Mouse (Mus musculus) layer of hippocampus, adult 2 months (tissue): ENCODE measurements around the gene Nr2f2. TPM values are rescaled to one million over a fixed set of nuclear protein-coding genes. Genes with fewer than 3 reads are reported as not detected.

Experiments
- DNase-seq, 2 experiments: peaks; one replicate each; pipeline ENCODE4 v3.0.0; 2022; ENCODE audit warnings: low spot score in 2 of 2
- H3K27ac ChIP-seq: fragments of 200-600 bp; 2 replicates; pipeline ENCODE4 v1.8.1; 2022
- H3K4me3 ChIP-seq: fragments of 200-600 bp; 2 replicates; pipeline ENCODE4 v1.8.1; 2022; ENCODE audit warnings: mild to moderate bottlenecking
- CTCF ChIP-seq: fragments of 200-600 bp; conservative IDR thresholded peaks from 2 replicates; pipeline ENCODE4 v1.8.1; 2022; ENCODE audit warnings: antibody characterized with exemption, mild to moderate bottlenecking, moderate library complexity
- total RNA-seq, 2 experiments: library from RNA; stranded (reverse); gene quantifications; 2 replicates each; pipeline ENCODE4 v1.2.3; 2021

Gene Nr2f2
- total RNA-seq, 2 experiments from 2014 or later: 35.8 to 48.5 TPM

- no peak for TF ChIP-seq CTCF
- DNase-seq: no peak
- no peak overlapping the region for H3K27ac ChIP-seq
- H3K4me3 ChIP-seq: no peak overlapping the region
Observed at GRCm38 (mm10) chr7:70380246-70380645, 13.7 kb upstream of the Nr2f2 start.

- DNase-seq: no peak
- Histone ChIP-seq H3K4me3 (no peak overlapping the region; the same call in 1 of the 2 replicates), H3K27ac (peak overlapping the region; percentile 75)
- TF ChIP-seq CTCF: no peak
Observed at GRCm38 (mm10) chr7:70370552-70371262, 4.2 kb upstream of the Nr2f2 start.

GRCm38 (mm10) chr7:70369731-70370551 lies 3.4 kb upstream of the Nr2f2 start:
- Histone ChIP-seq H3K4me3 (peak overlapping the region; percentile 47), H3K27ac (peak overlapping the region; percentile 75)
- no peak for DNase-seq
- TF ChIP-seq CTCF: no peak

- TF ChIP-seq CTCF: no peak
- Histone ChIP-seq H3K4me3 (peak overlapping the region; percentile 47), H3K27ac (peak overlapping the region; percentile 75)
- no peak for DNase-seq
Observed at GRCm38 (mm10) chr7:70369061-70369730, 2.7 kb upstream of the Nr2f2 start.

- Histone ChIP-seq H3K27ac (peak overlapping the region; percentile 75), H3K4me3 (no peak overlapping the region)
- no peak for DNase-seq
- no peak for TF ChIP-seq CTCF
Observed at GRCm38 (mm10) chr7:70368751-70369060, 2.2 kb upstream of the Nr2f2 start.

GRCm38 (mm10) chr7:70368268-70368655 lies 1.7 kb upstream of the Nr2f2 start:
- no peak overlapping the region for H3K4me3 ChIP-seq
- DNase-seq: no peak
- TF ChIP-seq CTCF: no peak
- peak overlapping the region; percentile 87; the same call in 1 of the 2 replicates for H3K27ac ChIP-seq

GRCm38 (mm10) chr7:70367591-70368267 lies 1.2 kb upstream of the Nr2f2 start:
- Histone ChIP-seq H3K27ac (peak overlapping the region; percentile 87), H3K4me3 (no peak overlapping the region)
- no peak for DNase-seq
- TF ChIP-seq CTCF: no peak

GRCm38 (mm10) chr7:70366808-70367095 lies 217 bp upstream of the Nr2f2 start:
- DNase-seq: no peak
- Histone ChIP-seq H3K4me3 (peak overlapping the region; percentile 52; the same call in 1 of the 2 replicates), H3K27ac (peak overlapping the region; percentile 87)
- no peak for TF ChIP-seq CTCF

- Histone ChIP-seq H3K27ac (peak overlapping the region; percentile 87), H3K4me3 (peak overlapping the region; percentile 52)
- TF ChIP-seq CTCF: no peak
- DNase-seq: no peak
Observed at GRCm38 (mm10) chr7:70365401-70365811, 1.1 kb downstream of the Nr2f2 start.

GRCm38 (mm10) chr7:70364798-70365197 lies 1.7 kb downstream of the Nr2f2 start:
- Histone ChIP-seq H3K4me3 (peak overlapping the region; percentile 52), H3K27ac (peak overlapping the region; percentile 87)
- DNase-seq: no peak
- peak; percentile 80 for TF ChIP-seq CTCF

GRCm38 (mm10) chr7:70363351-70363750 lies 3.2 kb downstream of the Nr2f2 start:
- H3K27ac ChIP-seq: no peak overlapping the region

GRCm38 (mm10) chr7:70362526-70363170 lies 3.9 kb downstream of the Nr2f2 start:
- Histone ChIP-seq H3K27ac (peak overlapping the region; percentile 88), H3K4me3 (peak overlapping the region; percentile 83)
- no peak for TF ChIP-seq CTCF
- no peak for DNase-seq

More at GRCm38 (mm10) chr7:70363351-70363750, 3.2 kb downstream of the Nr2f2 start:
- no peak for DNase-seq
- 0 out of 2 replicates have a peak overlapping the region, but pooled peaks have one; percentile 15 for H3K4me3 ChIP-seq
- no peak for TF ChIP-seq CTCF
